Mouse (Mus musculus) erythroblast, embryonic 14.5 days (primary cell): ENCODE measurements around the gene Ccdc187.

Experiments used
- GATA1 ChIP-seq: IDR thresholded peaks from 2 replicates; pipeline ENCODE4 v1.6.1; 2012; ENCODE audit warnings: low read length, inconsistent platforms, mixed read lengths
- TAL1 ChIP-seq: IDR thresholded peaks from 3 replicates; pipeline ENCODE4 v1.6.1; 2012; ENCODE audit warnings: low read length, inconsistent platforms, mixed read lengths

DNA sequence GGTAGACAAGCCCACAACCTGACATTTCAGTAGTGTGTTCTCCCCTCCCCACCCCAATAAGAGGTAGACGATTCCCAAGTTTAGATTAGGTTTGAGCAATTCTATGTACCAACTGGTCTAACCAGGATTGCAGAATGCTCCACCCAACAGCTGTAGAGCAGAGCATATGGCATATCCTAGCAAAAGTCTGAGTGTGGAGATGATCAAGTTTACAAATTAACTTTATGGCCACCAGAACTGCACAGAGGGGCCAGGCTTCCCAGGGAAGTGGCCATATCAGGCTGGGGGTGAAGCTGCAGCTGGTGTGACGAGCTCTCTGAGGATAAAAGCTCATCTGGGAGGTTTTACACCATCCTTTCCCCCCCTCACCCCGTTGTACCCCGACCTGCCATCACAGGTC lies 29.7 kb downstream of the Ccdc187 start:
- TF ChIP-seq GATA1 (no peak), TAL1 (no peak)
